Mouse (Mus musculus): ENCODE measurements around the gene Cckar. TPM values are rescaled to one million over a fixed set of nuclear protein-coding genes. Genes with fewer than 3 reads are reported as not detected.

Gene Cckar
- total RNA-seq (2014; rRNA removed; ENCODE audit: low replicate concordance): not detected in 2 replicates
- polyA plus RNA-seq (2015; fragmentation: Nextera tagmentation; extraction: Ambion mirVana): 0.05 and 0.56 TPM in 2 replicates

- Histone ChIP-seq H3K9ac (replicated peaks; ENCODE audit: low read depth, low read length) (no peak within 1 kb of the TSS), H3K4me2 (ENCODE audit: low read depth, low read length) (no peak within 1 kb of the TSS), H3K27ac (ENCODE audit: low read depth) (no peak within 1 kb of the TSS), H3K9me3 (replicated peaks; ENCODE audit: control insufficient read depth, low read length) (no peaks in the 10 kb centered on the region), H3K4me3 (ENCODE audit: low read depth, low read length) (no peak within 1 kb of the TSS), H3K36me3 (replicated peaks; ENCODE audit: control insufficient read depth, insufficient read depth, low read length) (no peaks in the 10 kb centered on the region), H3K27me3 (ENCODE audit: control insufficient read depth, insufficient read depth, low read length) (no peaks in the 10 kb centered on the region), H3K4me1 (ENCODE audit: control insufficient read depth, insufficient read depth) (no peaks in the 10 kb centered on the region)
- TF ChIP-seq CTCF (IDR thresholded peaks at IDR 0.05; ENCODE audit: low read depth): no peak
- ATAC-seq (ENCODE audit: insufficient read depth, low read depth): no peak
- WGBS: 61% methylated on average over 11 of the region's 11 CpGs
- DNase-seq (ENCODE audit: low spot score): no peak
These were observed at the start of gene Cckar for GRCm38 (mm10) chr5:53707235-53708177. Gene Cckar, minus strand, starts transcription at chr5:53707705.

GRCm38 (mm10) chr5:53744061-53744460, 36.6 kb upstream of the Cckar start:
- no peak for ATAC-seq (ENCODE audit: insufficient read depth, low read depth)
- TF ChIP-seq CTCF (IDR thresholded peaks at IDR 0.05; ENCODE audit: low read depth) (no peak), EP300 (IDR thresholded peaks at IDR 0.05; ENCODE audit: low read depth) (no peak)
- Histone ChIP-seq H3K9me3 (replicated peaks; ENCODE audit: control insufficient read depth, low read length) (no peaks in the 10 kb centered on the region), H3K27ac (ENCODE audit: low read depth) (no peak overlapping the region), H3K9ac (replicated peaks; ENCODE audit: low read depth, low read length) (no peak overlapping the region), H3K4me1 (ENCODE audit: control insufficient read depth, insufficient read depth) (no peaks in the 10 kb centered on the region), H3K4me2 (ENCODE audit: low read depth, low read length) (no peak overlapping the region), H3K27me3 (ENCODE audit: control insufficient read depth, insufficient read depth, low read length) (no peaks in the 10 kb centered on the region), H3K4me3 (ENCODE audit: low read depth, low read length) (no peak overlapping the region), H3K36me3 (replicated peaks; ENCODE audit: control insufficient read depth, insufficient read depth, low read length) (no peaks in the 10 kb centered on the region)
- no peak for DNase-seq (ENCODE audit: low spot score)
- 67% methylated on average over 2 of the region's 2 CpGs for WGBS

DNA sequence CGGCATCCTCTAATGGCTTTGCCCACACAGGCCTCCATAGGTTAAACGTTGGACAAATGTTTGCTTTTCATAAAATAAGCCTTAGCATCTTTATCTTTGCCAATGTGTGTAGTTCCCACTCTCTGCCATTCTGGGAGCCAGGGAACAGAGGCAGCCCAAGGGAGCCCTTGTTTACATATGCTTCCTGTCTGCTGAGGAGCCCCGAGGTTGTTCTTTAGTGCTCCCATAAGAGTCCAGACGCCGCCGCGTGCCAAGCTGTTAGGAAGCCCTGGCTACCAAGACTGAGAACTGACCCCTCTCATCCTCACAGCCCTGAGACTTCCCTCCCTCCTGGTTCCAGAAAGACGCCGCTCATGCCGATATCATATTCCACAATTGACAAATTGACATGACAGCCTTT, 25.4 kb upstream of the Cckar start:
- H3K27ac ChIP-seq (ENCODE audit: low read depth): no peak overlapping the region
- H3K4me3 ChIP-seq (ENCODE audit: low read depth, low read length): no peak overlapping the region
- DNase-seq (ENCODE audit: low spot score): no peak
- no peaks in the 10 kb centered on the region for H3K4me1 ChIP-seq (ENCODE audit: control insufficient read depth, insufficient read depth)
- no peak for TF ChIP-seq EP300 (IDR thresholded peaks at IDR 0.05; ENCODE audit: low read depth)
- no peak for TF ChIP-seq CTCF (IDR thresholded peaks at IDR 0.05; ENCODE audit: low read depth)
- H3K9me3 ChIP-seq (replicated peaks; ENCODE audit: control insufficient read depth, low read length): no peaks in the 10 kb centered on the region
- no peak for ATAC-seq (ENCODE audit: insufficient read depth, low read depth)
- no peak overlapping the region for H3K4me2 ChIP-seq (ENCODE audit: low read depth, low read length)
- H3K36me3 ChIP-seq (replicated peaks; ENCODE audit: control insufficient read depth, insufficient read depth, low read length): no peaks in the 10 kb centered on the region
- 66% methylated on average over 10 of the region's 10 CpGs for WGBS
- H3K27me3 ChIP-seq (ENCODE audit: control insufficient read depth, insufficient read depth, low read length): no peaks in the 10 kb centered on the region
- no peak overlapping the region for H3K9ac ChIP-seq (replicated peaks; ENCODE audit: low read depth, low read length)

- no peak overlapping the region for H3K4me3 ChIP-seq (ENCODE audit: low read depth, low read length)
- H3K9ac ChIP-seq (replicated peaks; ENCODE audit: low read depth, low read length): no peak overlapping the region
- no peak overlapping the region for H3K4me2 ChIP-seq (ENCODE audit: low read depth, low read length)
- DNase-seq (ENCODE audit: low spot score) (no peak), ATAC-seq (ENCODE audit: insufficient read depth, low read depth) (no peak)
- H3K36me3 ChIP-seq (replicated peaks; ENCODE audit: control insufficient read depth, insufficient read depth, low read length): no peaks in the 10 kb centered on the region
- H3K27me3 ChIP-seq (ENCODE audit: control insufficient read depth, insufficient read depth, low read length): no peaks in the 10 kb centered on the region
- 79% methylated on average over 3 of the region's 3 CpGs for WGBS
- TF ChIP-seq CTCF (IDR thresholded peaks at IDR 0.05; ENCODE audit: low read depth): no peak
- TF ChIP-seq EP300 (IDR thresholded peaks at IDR 0.05; ENCODE audit: low read depth): no peak
- no peaks in the 10 kb centered on the region for H3K4me1 ChIP-seq (ENCODE audit: control insufficient read depth, insufficient read depth)
- no peak overlapping the region for H3K27ac ChIP-seq (ENCODE audit: low read depth)
- H3K9me3 ChIP-seq (replicated peaks; ENCODE audit: control insufficient read depth, low read length): no peaks in the 10 kb centered on the region
These were observed 20.1 kb upstream of the Cckar start for GRCm38 (mm10) chr5:53727606-53728005.

- ATAC-seq (ENCODE audit: insufficient read depth, low read depth) (peak; percentile 75; the same call in 1 of the 2 replicates), DNase-seq (ENCODE audit: low spot score) (peak; percentile 24)
- 31% methylated on average over 5 of the region's 5 CpGs for WGBS
- no peak overlapping the region for H3K4me2 ChIP-seq (ENCODE audit: low read depth, low read length)
- H3K27me3 ChIP-seq (ENCODE audit: control insufficient read depth, insufficient read depth, low read length): no peaks in the 10 kb centered on the region
- no peak overlapping the region for H3K27ac ChIP-seq (ENCODE audit: low read depth)
- H3K4me1 ChIP-seq (ENCODE audit: control insufficient read depth, insufficient read depth): no peaks in the 10 kb centered on the region
- H3K9ac ChIP-seq (replicated peaks; ENCODE audit: low read depth, low read length): no peak overlapping the region
- TF ChIP-seq EP300 (IDR thresholded peaks at IDR 0.05; ENCODE audit: low read depth): no peak
- no peak for TF ChIP-seq CTCF (IDR thresholded peaks at IDR 0.05; ENCODE audit: low read depth)
- H3K36me3 ChIP-seq (replicated peaks; ENCODE audit: control insufficient read depth, insufficient read depth, low read length): no peaks in the 10 kb centered on the region
- no peak overlapping the region for H3K4me3 ChIP-seq (ENCODE audit: low read depth, low read length)
- no peaks in the 10 kb centered on the region for H3K9me3 ChIP-seq (replicated peaks; ENCODE audit: control insufficient read depth, low read length)
These were observed 18.5 kb upstream of the Cckar start for GRCm38 (mm10) chr5:53726011-53726410.

Data from heart, postnatal 0 days (tissue).